Mouse (Mus musculus) T-helper 2 cell (primary cell): ENCODE results near the gene Abcc1.

Experiments used
- in situ Hi-C: fragments of 300-600 bp; cut with MboI, MseI; formaldehyde crosslinking; loops from one replicate; pipeline ENCODE4 v1.15.1; 2025; ENCODE audit warnings: high pct_unique_total_duplicates

The Abcc1 gene

DNA sequence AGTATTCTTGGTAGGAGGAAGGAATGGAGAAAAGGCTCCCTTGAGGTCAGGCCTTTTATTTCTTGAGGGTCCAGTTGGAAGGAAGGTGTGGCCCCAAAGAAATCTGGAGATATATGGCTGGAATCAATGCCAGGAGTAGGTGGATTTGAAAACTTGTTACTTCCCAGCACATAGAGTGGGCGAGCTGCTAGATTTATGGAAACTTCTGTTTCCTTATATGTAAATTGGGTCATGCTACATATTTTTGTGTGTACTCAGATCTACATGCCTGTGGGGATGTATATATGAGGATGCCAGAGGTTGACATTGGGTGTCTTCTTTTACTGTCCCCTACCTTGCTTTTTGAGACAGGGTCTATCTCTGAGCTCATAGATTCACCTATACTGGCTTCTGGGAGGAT lies 14.6 kb downstream of the Abcc1 start:
- in situ Hi-C loops, result no loop called here

DNA sequence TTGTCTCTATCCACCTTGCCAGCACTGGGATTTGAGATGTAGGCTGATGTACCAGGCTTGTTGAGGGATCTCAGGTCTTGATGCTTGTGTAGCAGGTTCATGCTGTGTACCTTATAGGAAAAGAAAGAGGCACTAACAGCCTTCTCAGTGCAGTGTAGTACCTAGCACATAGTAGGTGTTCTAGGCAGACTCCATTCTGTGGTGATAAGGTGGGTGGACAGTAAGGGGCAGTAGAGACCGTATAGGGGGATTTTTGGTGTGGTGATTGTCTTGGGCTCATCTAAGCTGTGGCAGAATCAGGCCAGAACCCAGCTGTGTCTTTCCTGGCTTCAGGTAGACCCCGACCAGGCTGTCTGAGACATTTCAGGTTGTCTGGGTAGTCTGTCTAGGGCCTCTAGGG lies 15.0 kb downstream of the Abcc1 start:
- in situ Hi-C loops, result no loop called here

DNA sequence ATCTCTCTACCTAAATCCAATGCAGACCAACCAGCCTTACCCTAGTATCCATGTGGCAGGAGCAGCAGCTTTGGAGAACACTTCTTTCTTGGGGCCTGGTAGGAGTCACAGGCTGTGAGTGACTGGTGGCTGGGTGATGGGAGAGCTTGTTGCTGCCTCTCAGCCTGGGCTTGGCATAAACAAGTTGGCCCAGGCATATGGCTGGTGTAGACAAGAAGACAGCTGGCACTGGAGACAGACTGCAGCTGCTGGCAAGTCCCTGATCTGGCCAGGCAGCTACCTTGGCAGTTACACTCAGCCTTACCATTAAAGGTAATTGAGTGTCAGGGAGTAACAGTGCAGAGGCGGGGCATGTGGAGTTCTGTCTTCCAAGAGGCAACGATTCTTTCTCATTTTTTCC lies 16.0 kb downstream of the Abcc1 start:
- in situ Hi-C loops, result no loop called here

DNA sequence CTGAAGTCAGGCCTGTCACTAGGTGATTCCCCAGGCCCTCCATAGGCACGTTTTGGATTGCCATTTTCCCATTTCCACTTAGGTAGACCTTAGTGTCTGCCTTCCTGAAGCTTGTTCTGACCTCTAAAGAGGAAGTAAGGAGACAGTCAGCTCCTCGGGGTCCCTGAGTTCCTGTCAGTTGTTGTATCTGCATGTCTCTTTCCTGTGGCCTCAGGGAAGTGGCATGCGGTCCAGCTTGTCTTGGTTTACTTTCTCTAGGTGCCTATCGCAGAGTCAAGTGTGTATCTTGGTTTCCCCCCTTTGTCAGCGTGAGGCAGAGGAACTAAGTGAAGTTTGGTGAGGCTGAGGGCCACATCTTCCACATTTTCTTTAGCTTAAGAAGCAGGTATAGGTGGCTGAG lies 17.3 kb downstream of the Abcc1 start:
- in situ Hi-C loops, result no loop called here

DNA sequence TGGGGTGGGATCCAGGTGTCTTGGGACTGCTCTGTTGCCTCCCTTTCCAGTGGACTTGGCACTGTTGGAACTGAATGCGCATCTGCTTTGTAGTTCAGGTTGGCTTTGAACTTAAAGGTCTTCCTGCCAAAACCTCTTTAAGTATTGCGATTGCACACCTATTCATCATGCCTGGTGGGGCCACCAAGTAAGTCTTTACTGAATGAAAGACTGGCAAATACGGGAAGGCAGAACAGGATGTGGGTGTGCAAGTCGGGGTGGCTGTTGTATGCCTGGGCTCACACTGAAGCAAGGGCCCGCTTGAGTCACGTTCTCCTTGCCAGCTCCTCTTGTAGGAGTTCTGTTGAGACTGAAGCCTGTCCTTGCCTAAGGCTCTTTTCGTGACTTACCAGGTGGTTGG lies 18.5 kb downstream of the Abcc1 start:
- in situ Hi-C loops, result no loop called here

DNA sequence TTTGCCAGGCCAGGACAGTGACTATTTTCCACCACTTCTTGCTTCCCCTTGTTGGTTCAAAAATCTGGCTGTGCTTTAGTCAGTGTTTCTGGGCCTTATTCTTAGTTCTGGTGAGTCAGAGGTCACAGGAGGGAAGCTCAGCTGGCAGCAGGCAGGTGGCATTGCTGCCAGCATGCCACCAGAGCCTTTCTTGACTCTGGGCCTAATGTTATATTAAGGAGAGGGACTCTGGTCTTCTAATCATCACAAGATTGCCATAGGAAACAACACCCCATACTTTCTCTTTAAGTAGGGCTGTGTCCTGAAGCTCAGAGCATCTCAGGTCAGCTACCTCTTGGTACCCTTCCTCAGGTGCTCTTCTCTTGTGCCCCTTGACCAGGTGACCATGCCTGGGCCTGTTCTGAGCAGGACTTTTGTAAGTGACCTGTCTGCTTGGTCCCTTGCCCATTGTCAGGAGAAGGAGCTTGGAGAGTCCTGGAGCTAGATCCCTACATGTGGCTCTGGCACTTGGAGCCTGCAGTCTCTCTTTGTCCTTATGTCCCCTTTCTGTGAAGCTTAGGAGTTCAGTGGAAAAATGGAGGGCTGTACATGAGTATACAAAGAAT lies 19.8 kb downstream of the Abcc1 start:
- in situ Hi-C loops, result no loop called here

DNA sequence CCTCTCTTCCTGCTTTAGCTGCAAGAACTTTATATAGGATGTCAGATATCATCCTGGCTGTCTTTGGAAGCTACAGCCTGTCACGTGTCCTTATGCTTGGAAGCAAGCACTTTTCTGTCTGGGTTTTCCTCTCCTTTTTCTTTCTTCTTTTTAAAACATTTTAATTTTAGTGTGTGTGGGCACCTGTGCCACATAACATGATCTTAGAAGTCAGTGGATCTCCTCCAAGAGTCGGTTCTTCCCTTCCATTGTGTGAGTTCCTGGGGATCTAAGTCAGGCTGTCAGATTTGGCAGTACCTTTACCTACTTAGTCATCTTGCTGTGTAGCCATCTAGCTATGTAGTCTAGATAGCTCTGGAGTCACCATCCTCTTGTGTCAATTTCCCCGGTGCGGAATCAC lies 37.9 kb downstream of the Abcc1 start:
- in situ Hi-C loops, result loop anchor here (10.0 kb wide), 1 partner anchor 215 kb away; no protein-coding TSS in a partner anchor

DNA sequence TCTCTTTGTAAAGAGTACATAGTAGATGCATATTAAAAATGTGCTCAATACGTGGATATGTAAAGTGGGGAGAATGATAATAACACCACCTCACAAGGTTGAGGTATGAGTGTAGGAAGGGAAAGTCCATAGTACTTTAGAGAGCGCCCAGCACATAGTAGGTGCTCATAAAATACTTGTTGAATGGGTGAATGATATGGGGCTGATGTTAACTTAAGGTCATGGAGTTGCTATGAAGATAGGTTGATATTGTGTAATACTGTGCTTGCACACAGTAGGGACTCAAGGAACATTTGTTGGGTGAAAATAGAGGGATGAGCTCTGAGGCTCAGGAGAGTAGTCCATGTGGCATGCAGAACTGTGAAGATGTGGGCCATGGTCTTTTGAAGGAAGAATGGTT lies 42.1 kb downstream of the Abcc1 start:
- in situ Hi-C loops, result no loop called here

DNA sequence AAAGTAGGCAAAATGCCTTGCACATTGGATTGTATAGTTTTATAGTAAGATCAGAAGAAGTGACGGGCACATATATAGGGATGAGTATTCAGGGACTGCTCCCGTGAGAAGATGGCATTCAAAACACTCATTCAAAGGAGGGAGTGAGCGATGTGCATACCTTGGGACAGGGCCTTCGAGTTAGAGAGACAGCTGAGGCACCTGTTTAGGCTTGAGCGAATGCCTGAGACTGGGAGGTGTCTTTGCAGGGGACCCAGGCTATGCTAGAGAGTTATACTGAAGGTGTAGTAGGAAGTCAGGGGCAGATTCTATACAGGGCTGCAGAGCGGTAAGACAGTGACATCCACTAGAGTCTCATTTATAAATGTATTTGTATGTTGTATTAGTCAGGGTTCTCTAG lies 44.3 kb downstream of the Abcc1 start:
- in situ Hi-C loops, result no loop called here

DNA sequence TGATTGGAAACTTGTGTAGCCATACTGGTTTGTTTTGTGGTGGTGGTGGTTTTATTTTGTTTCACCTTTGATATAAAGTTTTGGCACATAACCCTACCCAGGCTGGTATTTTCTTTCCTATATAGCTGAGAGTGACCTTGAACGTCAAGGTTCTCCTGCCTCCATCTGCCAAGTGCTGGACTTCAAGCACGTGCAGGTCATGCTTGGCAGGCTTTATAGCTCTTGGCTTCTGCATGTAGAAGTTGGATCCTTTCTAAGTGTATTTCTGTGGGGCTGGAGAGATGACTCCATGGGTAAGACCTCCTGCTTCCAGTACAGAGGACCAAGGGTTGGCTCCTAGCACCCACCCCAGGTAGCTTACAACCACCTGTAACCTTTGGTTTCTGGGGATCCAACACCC lies 47.8 kb downstream of the Abcc1 start:
- in situ Hi-C loops, result no loop called here

DNA sequence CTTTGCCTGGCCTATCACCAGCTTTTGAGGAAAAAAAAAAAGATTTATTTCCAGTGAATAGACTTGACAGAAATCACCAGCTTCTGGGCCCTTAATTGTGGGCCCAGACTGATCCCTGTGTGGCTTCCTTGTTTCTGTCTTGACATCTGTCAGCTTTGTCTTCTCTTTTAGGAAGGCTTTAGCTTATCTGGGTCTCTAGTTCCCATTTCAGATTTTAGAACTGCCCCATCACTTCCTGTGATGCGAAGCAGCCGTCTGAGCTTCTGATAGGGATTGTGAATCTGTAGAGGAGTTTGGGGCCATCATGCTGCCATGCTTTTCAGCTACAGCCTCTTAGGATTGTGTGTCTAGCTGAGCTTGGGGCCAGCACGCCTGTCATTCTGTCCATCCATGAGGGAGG lies 48.4 kb downstream of the Abcc1 start:
- in situ Hi-C loops, result no loop called here

DNA sequence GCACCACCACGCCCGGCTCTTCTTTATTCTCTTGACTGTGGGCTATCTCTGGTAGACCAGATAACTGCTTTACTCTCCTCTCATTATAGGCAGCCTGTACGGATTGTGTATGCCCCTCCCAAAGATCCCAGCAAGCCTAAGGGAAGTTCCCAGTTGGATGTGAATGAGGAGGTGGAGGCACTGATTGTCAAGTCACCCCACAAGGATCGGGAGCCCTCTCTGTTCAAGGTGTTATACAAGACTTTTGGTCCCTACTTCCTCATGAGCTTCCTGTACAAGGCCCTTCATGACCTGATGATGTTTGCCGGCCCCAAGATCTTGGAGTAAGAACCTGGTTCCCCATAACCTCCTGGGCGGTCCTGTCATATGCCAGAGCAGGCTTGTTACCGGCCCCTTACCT lies 49.3 kb downstream of the Abcc1 start:
- in situ Hi-C loops, result no loop called here

DNA sequence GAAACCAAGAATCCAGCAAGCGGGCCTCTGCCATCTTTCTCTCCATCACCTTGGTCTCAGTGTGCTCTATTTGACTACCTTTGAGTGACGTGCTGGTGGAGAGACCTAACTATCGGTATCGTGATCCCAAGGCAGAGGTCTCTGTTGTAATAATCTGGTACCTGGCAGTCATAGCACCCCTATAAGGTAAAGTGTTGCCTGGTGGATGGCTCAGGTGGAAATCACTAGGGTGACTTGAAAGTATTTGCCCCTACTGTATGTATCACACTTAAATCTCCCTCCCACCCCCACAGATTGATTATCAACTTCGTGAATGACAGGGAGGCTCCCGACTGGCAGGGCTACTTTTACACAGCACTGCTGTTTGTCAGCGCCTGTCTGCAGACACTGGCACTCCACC lies 49.8 kb downstream of the Abcc1 start:
- in situ Hi-C loops, result no loop called here

DNA sequence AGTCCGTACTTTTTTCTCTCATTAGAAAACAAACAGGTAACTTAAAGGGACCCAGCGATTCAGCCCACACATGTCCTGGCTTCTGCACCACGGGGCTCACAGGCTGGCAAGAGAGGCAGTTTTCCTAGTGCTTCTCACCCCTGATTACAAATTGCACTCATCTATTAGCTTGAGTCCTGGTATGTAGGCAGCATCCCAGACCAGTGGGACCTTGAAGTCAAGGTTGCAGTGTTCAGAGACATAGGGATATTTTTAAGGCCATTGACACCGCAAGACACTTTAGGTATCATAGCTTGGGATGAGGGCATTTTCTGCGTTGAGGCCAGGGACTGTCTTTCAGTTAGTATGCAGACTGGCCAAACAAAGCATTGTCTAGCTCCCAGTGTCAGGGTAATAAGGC lies 51.2 kb downstream of the Abcc1 start:
- in situ Hi-C loops, result no loop called here

DNA sequence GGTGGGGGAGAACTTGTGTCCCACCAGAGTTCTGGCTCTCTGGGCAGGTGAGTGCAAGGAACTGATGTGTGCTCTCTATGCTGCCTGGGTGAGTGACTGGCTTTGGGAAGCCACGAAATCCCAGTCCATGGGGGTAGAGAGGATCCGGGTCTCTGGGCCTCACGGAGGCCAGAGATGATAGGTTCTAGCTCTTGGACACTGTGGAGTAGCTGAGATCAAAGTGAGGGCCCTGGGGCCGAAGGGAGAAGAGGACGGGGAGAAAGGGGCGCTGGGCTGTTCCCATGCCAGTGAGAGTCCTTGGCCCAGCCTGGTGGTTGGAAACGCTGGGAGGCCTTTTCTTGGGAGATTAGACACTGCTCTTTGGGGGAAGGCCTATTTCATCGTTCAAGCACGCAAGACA lies 53.8 kb downstream of the Abcc1 start:
- in situ Hi-C loops, result no loop called here

DNA sequence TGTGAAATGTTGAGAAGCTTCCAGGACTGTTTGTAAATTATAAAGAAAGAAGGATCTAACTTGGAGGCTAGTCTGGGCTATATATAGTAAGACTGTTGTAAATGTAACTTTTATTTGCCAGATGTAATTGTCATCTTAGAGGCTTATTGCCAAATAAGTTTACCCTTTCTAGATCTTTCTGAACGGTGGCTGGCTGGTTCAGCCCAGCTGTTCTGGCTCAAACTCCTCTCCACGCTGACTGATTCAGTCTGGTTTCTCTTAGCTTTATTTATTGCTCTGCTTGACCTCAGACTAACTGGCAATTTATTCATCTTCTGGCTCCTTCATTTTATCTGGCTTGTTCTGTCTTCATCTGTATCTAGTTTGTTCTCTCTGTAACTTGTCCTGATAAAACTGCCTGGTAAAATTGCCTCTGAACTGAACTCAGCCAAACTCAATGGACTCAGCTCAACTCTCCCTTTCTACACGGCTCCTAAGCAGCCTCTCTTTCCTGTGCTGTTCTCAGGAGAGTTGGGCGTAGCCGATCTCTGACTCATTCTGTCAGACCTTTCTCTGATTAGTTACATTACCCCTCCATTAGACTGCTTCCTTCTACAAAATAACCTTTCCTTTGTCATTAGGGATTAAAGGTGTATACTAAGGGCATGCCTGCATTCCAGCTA lies 55.7 kb downstream of the Abcc1 start:
- in situ Hi-C loops, result no loop called here

DNA sequence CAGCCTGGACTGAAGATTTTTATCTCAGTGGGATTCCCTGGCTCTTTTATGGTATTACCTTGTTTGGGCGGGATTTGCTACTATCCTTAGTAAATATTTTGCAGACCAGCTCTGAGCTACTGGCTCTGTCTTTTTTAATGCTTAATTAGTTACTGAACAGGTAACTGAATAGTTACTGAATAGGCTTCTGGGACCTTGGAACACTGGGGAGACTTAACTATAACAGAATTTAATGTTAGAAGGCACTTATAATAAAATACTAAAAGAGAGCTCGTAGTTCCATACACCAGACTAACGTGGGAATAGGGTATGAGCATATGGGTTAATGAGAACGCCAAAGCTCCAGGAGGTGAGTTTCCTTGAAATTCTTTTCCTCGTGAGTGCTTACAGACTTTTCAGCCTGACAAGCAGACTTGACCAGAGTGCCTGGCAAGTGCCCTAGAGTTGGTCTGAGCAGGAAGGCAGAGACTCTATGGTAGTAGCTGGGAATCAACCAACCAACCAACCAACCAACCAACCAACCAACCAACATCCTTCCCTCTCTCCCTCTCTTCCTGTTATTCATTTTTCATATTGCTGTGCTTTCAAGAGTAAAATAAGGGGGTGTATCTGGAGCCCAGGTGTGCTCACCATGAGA lies 59.3 kb downstream of the Abcc1 start:
- in situ Hi-C loops, result no loop called here

DNA sequence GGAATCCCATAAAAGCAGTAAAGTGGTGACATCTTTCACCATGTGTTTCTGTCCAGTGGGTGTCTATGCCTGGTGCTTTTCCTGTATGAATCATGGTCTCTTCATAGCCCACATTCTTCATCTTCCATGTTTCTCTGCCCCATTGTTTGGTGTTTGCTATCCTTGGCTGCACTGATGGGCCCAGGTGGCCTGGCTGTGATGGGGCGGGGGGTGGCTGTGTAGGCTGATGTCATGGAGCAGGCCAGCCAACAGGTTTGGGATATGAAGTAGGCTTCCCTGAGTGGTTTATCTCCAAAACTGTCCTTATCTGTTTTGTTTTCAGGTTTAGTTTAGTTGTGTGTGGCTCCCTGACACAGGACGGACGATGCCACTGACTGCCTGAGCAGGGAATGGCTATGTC lies 60.7 kb downstream of the Abcc1 start:
- in situ Hi-C loops, result no loop called here

DNA sequence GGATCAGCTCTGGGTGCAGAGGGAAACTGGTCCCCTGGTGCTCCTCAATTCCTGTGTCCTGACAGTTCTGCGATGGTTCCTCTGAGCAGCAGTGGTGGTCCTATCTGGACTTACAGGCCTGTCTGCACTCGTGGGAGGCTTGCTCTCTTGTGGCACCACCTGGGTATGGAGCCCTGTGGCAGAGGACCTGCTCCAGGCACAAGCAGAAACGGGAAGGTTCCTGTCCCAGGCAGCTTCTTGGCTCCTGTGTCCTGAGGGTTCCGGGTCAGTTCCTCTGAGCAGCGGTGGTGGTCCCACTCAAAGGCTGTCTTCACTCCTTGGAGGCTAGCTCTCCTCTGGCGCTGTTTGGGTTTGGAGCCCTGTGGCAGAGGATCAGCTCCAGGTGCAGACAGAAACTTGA lies 68.0 kb downstream of the Abcc1 start:
- in situ Hi-C loops, result no loop called here

DNA sequence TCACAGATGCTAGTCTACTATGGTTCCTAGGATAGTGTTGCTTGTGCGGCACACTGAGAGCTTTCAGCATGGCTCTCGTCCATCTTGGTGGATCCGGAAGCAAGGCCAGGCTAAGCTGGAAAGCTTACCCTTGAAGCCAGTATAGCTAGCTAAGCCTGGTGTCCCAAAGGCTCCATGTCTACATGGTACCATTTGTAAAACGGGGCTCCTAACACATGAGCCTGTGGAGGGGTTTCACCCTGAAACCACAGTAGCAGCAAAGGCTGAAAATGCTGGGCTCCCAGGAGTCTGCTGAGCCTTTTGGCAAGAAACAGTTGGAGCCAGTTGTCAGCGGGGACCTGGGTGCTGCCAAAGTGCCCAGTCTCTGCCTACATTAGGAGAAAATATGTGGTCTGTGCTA lies 71.6 kb downstream of the Abcc1 start:
- in situ Hi-C loops, result no loop called here

DNA sequence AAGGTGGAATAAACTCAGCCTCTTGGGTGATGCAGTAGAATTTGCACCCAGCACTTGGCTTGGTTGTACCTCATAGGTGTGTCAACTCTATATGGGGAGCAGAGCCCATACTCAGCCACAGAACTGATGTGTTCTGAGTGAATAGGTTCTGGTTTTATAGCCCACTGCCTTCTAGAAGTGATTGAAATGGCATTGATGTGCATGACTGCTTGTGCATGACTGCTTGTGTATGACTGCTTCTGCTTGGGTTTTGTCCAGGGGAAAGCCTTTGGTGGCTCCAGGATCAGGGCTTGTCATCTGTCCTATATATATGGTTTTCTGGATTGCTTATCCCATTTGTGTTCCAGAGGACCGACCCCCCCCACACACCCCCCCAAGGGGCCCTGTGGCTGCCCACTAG lies 74.2 kb downstream of the Abcc1 start:
- in situ Hi-C loops, result no loop called here

DNA sequence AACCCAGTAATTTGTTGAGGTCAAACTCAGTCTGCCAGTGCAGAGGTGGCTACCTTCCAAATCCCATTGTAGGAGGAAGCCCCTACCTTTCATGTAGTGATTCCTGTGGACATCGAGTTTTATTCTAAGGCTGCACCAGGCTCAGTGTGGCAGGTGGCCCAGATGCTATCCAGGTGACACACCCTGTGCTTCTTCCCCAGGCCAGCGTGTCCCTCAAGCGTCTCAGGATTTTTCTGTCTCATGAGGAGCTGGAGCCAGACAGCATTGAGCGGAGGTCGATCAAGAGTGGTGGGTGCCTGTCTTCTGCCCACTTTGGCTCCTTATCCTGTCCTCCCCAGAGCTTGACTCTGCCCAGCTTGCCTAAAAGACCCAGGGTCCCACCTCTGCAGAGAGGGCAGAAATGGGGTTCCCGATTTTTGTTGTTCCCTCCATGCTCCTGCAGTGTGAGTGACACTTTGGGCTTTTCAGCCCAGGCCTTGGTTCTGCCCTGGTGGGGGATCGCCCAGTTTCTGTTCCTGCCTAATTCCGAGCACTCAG lies 76.2 kb downstream of the Abcc1 start:
- in situ Hi-C loops, result no loop called here

DNA sequence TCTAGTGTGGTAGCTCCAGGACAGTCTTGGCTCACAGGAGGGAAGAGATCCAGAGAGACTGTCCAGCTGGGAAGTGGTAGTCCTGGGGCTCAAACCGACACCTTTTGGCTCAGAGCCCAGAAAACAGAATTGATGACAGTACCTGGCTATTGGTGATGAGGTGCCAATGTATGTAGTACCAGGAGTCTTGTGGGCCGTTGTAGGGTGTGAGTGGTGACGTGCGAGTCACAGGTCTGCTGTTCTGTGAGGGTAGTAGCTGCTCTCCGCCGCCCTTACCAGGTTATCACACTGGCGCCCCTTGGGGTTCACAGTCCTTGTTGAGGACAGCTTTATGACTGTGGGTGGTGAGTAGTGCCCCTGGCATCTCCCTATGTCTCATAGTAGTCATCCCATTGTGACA lies 77.2 kb downstream of the Abcc1 start:
- in situ Hi-C loops, result no loop called here
